Mouse (Mus musculus): ENCODE measurements at regions not wholly inside any gene's neighbourhood (a gene's known extent, or its start where the extent isn't known, plus 50 kb on each side); places are given as distances from the start of the nearest gene placed in this dataset.

- 68% methylated on average over 18 of the region's 18 CpGs for WGBS (ENCODE audit: insufficient replicate concordance)
Measured at GRCm38 (mm10) chr19:36677101-36678081, 59.1 kb downstream of the Ppp1r3c start.

GRCm38 (mm10) chr19:36674946-36675345, 61.5 kb downstream of the Ppp1r3c start:
- H3K4me3 ChIP-seq (ENCODE audit: insufficient read depth in 1 of 2, low read depth in 2 of 2, low read length in 2 of 2) = no peak overlapping the region
- H3K4me1 ChIP-seq (replicated peaks; ENCODE audit: control insufficient read depth in 2 of 2, insufficient read depth in 2 of 2, low read length in 1 of 2) = peaks cover 0 to 5% of the 10 kb centered on the region in 2 experiments; a peak in 1 of 4 replicates
- no peak overlapping the region for H3K9ac ChIP-seq (replicated peaks)
- 66% methylated on average over 4 of the region's 4 CpGs for WGBS (ENCODE audit: insufficient replicate concordance)
- H3K4me2 ChIP-seq (ENCODE audit: low read depth) = no peak overlapping the region
- TF ChIP-seq CTCF (IDR thresholded peaks at IDR 0.05; ENCODE audit: low read depth) = no peak
- TF ChIP-seq EP300 (IDR thresholded peaks at IDR 0.05; ENCODE audit: low read depth) = no peak
- DNase-seq (ENCODE audit: low read depth in 3 of 3, low spot score in 3 of 3) = no peak
- no peaks in the 10 kb centered on the region for H3K36me3 ChIP-seq (replicated peaks; ENCODE audit: control insufficient read depth, insufficient read depth, low read depth)
- no peaks in the 10 kb centered on the region for H3K9me3 ChIP-seq (ENCODE audit: control insufficient read depth, low read length)
- no peak for ATAC-seq (ENCODE audit: insufficient read depth)
- H3K27me3 ChIP-seq (ENCODE audit: control insufficient read depth, insufficient read depth, low read length) = no peaks in the 10 kb centered on the region
- H3K27ac ChIP-seq = no peak overlapping the region

More at GRCm38 (mm10) chr19:36677101-36678081, 59.1 kb downstream of the Ppp1r3c start:
- TF ChIP-seq EP300 (IDR thresholded peaks at IDR 0.05; ENCODE audit: low read depth) (no peak), CTCF (IDR thresholded peaks at IDR 0.05; ENCODE audit: low read depth) (no peak)
- no peak overlapping the region for H3K27ac ChIP-seq
- H3K27me3 ChIP-seq (ENCODE audit: control insufficient read depth, insufficient read depth, low read length) = no peaks in the 10 kb centered on the region
- no peak overlapping the region for H3K4me2 ChIP-seq (ENCODE audit: low read depth)
- no peaks in the 10 kb centered on the region for H3K36me3 ChIP-seq (replicated peaks; ENCODE audit: control insufficient read depth, insufficient read depth, low read depth)
- peaks cover 0 to 5% of the 10 kb centered on the region in 2 experiments; a peak in 1 of 4 replicates for H3K4me1 ChIP-seq (replicated peaks; ENCODE audit: control insufficient read depth in 2 of 2, insufficient read depth in 2 of 2, low read length in 1 of 2)
- no peak overlapping the region for H3K4me3 ChIP-seq (ENCODE audit: insufficient read depth in 1 of 2, low read depth in 2 of 2, low read length in 2 of 2)
- no peak overlapping the region for H3K9ac ChIP-seq (replicated peaks)
- DNase-seq (ENCODE audit: low read depth in 3 of 3, low spot score in 3 of 3) (no peak), ATAC-seq (ENCODE audit: insufficient read depth) (no peak)
- H3K9me3 ChIP-seq (ENCODE audit: control insufficient read depth, low read length) = no peaks in the 10 kb centered on the region

- Histone ChIP-seq H3K9me3 (ENCODE audit: control insufficient read depth, low read length) (no peaks in the 10 kb centered on the region), H3K4me2 (ENCODE audit: low read depth) (no peak overlapping the region), H3K27ac (no peak overlapping the region), H3K4me3 (ENCODE audit: insufficient read depth in 1 of 2, low read depth in 2 of 2, low read length in 2 of 2) (no peak overlapping the region), H3K36me3 (replicated peaks; ENCODE audit: control insufficient read depth, insufficient read depth, low read depth) (no peaks in the 10 kb centered on the region), H3K4me1 (replicated peaks; ENCODE audit: control insufficient read depth in 2 of 2, insufficient read depth in 2 of 2, low read length in 1 of 2) (no peaks in the 10 kb centered on the region), H3K9ac (replicated peaks) (no peak overlapping the region), H3K27me3 (ENCODE audit: control insufficient read depth, insufficient read depth, low read length) (no peaks in the 10 kb centered on the region)
- ATAC-seq (ENCODE audit: insufficient read depth) (0 out of 2 replicates have a peak, but pooled peaks have one; percentile 33), DNase-seq (ENCODE audit: low read depth in 3 of 3, low spot score in 3 of 3) (no peak)
- TF ChIP-seq EP300 (IDR thresholded peaks at IDR 0.05; ENCODE audit: low read depth) = no peak
- TF ChIP-seq CTCF (IDR thresholded peaks at IDR 0.05; ENCODE audit: low read depth) = no peak
- WGBS (ENCODE audit: insufficient replicate concordance) = 57% methylated on average over 7 of the region's 7 CpGs
Measured at GRCm38 (mm10) chr19:36670813-36671212, 65.6 kb downstream of the Ppp1r3c start.

Measured in liver, embryonic 14.5 days (tissue).